Mouse (Mus musculus): ENCODE measurements around the gene Trabd2b.
A peak's percentile ranks its signal among the peaks of the same experiment; 100 is the strongest.

Gene Trabd2b

DNA sequence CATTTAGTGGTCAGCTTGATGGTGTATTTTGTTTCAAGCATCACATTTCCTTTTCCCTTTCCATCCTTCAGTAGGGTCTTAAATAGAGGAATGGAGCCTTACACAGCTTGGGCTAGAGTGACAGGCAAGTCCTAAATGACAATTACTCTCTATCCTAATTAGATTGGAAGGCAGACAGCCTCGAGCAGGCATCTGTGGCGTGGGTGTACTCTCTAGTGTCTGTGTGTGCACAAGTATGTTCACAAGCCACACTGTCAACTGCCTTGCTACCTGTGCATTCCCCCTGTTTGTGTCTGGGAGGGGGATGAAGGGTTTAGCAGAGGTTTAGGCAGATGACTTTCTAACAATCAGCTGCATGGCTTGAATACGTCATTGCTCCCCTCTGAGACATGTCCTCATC lies 6.7 kb upstream of the Trabd2b start:
- DNase-seq (ENCODE audit: low spot score) = no peak

DNA sequence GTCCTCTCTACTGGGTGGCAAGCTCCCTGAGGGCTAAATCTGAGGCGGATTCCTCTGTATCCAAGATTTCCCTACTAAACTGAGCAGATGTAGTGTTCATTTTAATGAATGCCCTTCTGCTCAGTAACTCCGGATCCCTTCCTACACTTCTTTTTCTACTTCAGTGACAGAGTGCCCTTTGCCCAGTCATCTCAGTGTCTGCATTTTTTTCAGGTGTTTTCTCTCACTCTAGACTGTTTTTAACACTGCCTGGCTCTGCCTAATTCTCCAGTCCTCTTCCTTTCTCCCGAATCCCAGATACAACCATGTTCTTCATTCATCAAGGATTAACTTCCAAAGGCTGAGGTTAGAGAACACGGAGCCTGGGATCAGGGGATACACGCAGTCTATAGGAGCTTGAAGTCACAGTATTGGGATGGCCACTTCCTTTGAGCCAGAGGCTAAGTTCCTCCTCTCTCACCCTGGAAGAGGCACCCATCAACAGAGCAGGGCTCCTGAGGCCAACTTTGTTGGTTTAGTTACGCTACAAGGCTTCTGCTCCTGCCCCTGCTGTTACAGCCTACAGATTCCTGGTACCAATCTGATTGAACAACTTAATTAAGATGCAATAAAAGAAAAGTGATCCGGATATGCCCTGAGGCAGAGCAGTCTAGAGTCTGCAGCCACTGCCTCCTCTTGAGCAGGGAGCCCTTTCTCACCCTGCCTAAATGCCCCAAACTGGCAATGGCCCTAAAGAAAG lies 4.4 kb upstream of the Trabd2b start:
- no peak for DNase-seq (ENCODE audit: low spot score)

DNA sequence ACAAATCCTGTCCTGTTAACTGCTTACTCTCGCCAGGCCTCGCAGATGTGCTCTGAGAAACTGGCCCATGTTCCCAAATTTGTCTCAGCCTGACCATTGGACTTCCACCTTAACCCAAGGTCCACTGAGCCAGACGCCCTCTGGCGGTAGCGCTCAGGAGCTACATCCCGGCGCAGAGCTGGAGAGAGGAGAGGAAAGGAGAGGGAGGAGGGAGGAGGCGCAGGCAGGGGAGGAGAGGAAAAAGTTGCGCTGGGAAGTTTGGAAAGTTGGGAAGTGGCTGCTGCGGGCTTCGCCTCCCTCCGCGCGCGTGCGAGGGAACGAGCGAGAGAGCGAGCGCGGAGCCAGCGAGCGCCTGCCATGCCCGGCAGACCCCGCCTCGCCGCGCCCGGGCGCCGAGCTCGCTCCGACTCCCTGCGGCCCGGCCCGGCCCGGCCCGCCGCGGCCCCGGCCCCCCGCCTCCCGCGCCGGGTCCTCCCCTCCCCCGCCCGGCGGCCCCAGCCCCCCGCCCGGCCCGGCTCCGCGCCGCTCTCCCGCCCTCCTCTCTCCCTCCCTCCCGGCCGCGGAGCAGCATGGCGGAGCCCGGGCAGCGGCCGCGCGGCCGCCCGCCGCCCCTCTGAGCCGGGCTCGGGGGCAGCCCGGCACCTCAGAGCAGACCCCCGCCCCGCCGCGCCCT lies 706 bp upstream of the Trabd2b start:
- DNase-seq (ENCODE audit: low spot score) = peak; percentile 92

DNA sequence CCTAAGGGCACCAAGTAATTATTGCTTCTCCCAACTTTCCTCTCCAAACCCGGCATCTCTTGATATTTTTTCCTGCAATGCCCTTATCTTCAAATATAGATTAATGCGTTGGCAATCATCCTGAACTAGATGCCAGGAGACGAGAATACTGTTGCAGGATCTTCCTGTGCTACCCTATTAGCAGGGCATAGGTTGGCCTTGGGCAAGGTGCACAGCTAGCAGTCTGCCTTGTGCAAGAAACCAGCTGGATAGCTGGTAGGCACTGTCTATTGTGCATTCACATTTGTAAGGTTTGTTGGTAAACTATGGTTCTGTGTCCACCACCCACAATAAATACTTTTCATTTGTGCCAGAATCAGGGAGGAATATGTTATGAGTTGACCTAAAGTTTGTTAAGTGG lies 992 bp downstream of the Trabd2b start:
- no peak for DNase-seq (ENCODE audit: low spot score)

DNA sequence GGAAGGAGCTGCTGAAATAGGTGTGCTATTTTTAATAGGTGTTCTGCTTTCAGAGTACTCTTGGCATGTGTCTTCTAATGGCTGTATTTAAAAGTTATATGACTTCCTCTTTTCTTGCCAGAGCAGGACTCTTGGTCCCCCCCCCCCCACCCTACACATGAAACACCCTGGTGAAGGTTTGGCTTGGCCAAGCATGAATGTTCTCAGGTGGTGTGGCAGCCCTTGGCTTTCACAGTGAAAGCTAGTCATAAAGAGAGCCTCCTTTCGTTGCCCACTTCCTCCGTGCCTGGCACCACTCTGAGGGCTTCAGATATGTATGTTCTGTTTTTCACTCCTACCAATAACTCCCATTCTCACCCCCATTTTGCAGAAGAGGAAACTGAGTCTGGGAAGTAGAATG lies 1.8 kb downstream of the Trabd2b start:
- DNase-seq (ENCODE audit: low spot score) = no peak

DNA sequence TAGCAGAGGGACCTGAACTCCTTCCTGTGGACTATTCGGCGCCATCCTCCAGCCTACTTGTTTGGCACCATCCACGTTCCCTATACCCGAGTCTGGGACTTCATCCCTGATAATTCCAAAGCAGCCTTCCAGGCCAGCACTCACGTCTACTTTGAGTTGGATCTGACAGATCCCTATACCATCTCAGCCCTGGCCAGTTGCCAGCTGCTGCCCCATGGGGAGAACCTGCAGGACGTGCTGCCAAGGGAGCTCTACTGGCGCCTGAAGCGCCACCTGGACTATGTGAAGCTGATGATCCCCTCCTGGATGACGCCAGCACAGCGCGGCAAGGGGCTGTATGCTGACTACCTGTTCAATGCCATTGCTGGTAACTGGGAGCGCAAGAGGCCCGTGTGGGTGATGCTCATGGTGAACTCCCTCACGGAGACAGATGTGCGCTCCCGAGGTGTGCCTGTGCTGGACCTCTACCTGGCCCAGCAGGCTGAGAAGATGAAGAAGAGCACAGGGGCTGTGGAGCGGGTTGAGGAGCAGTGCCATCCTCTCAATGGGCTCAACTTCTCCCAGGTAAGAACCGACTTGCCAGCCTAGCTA lies 2.5 kb downstream of the Trabd2b start:
- DNase-seq (ENCODE audit: low spot score) = no peak

DNA sequence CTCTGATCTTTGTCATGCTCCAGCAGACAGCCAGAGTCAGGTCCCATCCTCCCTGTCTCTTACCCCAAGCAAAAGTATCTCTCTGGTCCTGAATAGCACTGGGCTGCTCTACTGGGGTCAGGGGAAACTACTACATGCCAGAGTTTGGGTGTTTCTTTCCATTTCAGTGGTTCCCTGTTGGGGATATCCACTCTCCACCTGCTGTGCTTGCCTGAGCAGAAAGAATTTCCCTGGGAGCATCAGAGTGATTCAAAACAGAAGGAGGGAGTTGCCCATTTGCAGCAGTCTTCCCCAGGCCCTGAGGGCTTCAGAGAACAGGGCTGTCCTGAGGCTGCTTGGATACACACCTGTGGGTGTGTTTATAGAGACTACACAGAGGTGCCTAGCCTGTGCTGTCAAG lies 3.0 kb downstream of the Trabd2b start:
- DNase-seq (ENCODE audit: low spot score) = no peak

DNA sequence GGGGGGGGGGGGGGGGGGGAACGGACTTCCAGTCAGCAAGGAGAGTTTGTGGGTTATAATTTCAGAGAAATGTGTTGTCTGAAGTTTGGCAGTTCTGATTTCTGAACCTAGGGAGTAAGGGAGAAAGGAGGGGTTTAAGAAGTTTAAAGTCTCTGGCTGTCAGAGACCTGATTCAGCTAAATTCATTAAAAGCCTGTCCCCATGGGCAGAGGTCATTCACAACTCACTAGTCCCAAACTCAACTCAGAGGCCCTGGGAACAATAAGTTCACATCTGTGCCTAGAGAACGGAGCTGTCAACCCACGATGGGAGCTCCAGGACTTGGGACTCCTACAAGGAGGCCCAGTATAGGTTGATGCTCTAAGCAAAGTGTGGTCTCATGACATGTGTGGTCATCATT lies 3.5 kb downstream of the Trabd2b start:
- no peak for DNase-seq (ENCODE audit: low spot score)

DNA sequence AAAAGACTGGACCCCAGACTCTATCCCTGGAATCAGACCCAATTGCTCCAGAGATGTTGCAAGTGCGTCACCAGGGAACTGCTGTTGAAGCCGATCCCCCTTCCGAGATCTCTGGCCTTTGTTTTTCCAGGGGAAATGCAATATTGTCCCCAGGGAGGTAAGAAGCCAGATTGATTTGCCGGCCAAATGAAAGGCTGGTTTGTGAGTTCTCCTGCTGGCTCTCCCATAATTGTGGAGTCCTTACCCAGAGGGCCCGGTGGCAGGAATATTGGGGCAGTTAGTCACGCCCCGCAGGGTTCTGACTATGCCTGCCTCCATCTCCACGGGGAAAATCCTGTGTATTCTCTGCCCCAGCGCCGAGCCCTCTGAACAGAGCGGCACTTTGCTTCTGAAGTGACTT lies 3.9 kb downstream of the Trabd2b start:
- no peak for DNase-seq (ENCODE audit: low spot score)

DNA sequence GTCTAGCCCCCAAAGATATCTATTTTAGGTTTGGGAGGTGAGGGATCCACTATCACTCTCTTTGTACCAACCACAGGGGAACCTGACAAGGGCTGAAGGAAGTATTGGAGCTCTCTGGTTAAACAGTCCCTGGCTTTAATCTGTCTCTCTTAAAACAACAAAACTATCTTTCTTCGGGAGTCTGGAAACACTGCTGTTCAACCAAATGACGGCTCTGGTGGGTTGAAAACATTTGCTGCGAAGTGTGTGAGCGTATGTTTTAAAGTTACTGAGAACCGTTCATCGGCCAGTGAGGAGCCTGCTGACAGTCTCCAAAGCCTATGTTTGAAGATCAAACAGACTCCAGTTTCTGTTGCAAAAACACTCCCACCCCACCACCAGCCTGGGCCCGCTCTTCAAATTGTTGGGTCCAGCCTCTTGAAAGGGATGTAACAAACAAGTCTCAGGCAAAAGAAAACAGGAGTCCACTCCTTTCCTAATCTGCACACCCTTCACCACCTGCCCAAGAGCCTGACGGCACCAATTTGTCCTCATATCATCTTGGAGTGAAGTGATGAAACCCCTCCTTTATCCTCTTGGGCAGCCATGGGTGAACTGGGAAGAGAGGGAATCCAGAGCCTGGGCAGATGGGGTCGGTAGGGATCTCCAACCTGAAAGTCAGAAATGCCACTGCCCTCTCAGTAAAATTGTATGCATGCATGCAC lies 4.6 kb downstream of the Trabd2b start:
- DNase-seq (ENCODE audit: low spot score) = no peak

DNA sequence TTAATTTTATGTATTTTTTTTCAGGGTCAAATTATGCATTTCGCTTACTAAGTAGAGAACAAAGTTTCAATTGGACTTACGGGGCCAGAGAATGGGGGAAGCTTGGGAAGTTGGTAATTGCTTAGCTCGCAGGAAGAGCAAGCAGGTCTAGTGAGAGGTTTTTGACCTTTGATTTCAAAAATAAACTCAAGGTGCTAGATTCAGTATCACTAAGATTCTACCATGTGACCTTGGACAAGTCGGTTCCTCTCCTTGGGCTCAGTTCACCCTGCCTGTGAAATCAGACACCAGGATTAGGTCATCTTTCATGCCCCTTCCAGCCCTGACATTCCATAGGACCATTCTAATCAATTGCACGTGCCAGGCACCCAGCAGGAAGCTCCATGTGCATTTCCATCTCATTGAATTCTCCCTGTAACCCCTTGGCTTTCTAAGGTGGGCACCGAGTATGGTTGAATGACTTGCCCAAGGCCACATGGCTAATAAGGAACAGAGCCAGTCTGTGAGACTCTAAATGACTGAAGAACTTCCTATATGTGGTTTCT lies 5.4 kb downstream of the Trabd2b start:
- DNase-seq (ENCODE audit: low spot score) = no peak

DNA sequence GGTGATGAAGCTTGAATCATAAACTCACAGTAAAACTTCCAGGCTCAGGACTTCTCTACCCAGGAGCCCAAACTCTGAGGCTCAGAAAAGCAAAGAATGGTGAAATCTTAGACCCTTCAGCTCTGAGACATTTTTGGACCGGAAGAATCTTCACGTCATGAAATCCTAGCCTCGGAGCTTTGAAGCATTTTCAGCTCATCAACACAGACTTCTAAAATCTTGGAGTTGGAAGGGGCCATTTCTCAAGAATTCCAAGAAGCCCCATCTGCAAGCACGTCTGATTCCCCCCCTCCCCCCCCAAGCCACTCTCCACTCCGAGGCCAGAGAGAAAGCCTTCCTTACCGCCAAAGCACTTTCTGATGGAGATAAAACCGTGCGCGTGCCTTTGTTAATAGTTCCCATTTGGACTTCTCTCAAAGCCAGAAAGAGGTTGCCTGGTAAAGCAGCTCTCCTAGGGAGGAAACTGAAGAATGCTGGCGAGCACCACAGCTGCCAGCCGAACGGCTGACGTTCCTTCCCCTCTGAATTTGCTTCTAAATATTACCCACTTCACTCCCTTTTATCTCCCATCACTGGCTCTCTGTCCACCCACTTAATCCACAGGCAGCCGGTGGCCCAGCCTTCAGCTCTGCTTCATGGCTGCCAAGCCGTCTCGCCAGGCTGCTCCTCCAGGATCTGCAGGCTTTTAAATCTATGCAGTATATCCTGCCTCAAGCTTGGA lies 9.6 kb downstream of the Trabd2b start:
- no peak for DNase-seq (ENCODE audit: low spot score)

DNA sequence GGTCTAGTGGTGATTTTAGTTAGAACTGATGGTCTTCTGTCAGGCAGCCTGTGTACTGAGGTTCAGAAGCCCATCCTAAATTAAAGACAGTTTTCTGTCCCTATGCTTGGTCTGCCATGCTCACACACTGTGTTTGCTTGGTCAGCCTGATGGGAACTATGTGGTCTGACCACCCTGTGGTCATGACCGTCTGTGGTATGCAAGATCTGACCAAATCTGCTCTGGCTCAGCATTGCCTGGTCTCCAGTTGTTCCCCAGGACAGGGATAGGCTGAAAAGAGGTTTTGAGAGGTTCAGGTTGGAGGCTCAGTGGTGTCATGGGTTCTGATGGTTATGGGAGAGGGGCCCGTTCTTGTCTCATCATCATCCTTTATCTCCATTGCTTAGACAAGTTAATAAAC lies 13.6 kb downstream of the Trabd2b start:
- DNase-seq (ENCODE audit: low spot score) = no peak

DNA sequence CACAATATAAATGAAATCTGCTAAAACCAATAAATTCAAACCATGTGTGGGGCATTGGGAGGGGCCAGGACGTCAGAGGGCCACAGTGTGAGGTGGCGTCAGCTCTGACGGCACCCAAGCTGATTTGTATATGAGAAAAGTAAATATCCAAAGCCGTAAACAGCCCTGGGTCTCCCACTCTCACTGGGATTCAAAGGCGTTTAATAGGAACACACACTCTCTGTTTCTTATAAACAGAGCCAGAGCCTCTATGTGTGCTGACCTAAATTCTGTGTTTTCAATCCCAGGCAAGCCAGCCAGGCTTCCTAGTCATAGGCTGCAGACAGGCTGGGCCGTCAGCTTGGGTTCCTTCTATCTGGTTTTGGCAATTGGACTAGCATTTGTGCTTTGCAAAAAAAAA lies 16.6 kb downstream of the Trabd2b start:
- no peak for DNase-seq (ENCODE audit: low spot score)

DNA sequence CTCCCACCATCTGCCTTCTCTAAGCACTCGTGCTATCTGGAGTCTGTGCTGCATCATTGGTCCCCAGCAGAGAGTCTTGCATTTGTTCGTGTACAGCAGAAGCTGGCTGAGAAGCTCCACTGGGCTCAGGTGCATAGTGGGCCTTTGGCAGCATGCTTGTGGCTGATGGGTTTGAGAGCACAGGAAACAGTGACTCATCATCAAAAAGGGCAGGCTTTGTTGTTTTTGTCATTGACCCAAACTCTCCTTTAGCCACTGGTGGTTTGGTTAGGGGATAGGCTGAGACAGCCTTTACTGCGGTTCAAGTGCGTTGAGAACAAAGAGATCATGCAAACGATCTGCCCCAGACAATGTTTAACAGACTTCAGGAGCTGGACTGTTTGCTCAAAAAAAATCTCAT lies 19.3 kb downstream of the Trabd2b start:
- DNase-seq (ENCODE audit: low spot score) = no peak

DNA sequence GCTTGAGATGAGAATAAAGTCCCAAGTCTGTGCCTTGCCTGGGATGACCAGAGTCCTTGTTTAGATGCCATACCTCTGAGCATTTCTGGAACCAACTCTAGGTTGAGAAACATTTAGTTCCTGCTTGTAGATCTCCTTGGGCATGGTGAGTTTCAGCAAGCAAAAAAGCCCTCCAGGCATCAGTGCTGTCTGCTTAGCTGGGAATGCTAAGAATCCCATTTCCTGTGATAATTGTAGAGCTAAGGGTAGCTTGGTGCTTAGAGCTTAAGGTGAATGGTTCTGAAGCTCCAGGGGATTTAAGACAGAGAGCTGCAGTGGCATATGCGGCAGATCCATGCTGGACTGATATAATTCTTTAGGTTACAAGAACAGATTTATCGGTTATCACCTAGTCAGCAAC lies 26.2 kb downstream of the Trabd2b start:
- no peak for DNase-seq (ENCODE audit: low spot score)

DNA sequence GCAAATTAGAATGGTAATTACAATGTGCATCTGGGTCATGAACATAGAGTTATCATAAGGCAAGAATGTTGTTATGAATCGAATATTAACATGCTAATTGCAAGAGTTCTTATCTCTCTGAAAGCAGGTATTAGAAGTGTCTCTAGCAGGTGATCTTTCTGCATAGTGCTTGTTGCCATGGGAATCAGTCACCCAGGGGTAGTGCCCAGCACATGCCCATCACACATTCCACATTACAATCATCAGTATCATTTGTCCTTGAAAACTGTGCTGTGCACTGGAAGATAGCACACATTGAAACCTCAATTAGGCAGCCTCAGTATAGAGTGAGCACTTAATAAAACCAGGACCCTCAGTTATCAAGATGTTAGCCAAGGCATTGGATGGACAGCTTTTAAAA lies 26.9 kb downstream of the Trabd2b start:
- DNase-seq (ENCODE audit: low spot score) = no peak

DNA sequence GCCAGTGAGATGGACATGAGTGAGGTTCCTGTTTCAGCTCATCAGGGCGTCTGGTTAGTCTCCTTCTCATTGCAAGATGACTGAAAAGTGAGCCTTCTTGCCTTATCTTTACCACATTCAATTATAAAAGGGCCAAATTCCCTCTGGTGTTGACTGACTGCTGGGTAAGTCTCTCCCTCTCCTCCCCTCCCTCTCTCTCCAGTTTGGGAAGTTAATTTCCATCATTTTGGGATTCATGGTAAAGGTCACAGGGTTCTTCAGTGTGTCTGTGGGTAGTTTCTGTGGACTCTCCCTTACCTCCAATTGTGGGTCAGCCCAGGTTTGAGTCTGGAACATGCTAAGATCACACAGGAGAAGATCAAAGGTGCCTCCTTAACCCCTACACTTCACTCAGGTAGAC lies 28.2 kb downstream of the Trabd2b start:
- no peak for DNase-seq (ENCODE audit: low spot score)

DNA sequence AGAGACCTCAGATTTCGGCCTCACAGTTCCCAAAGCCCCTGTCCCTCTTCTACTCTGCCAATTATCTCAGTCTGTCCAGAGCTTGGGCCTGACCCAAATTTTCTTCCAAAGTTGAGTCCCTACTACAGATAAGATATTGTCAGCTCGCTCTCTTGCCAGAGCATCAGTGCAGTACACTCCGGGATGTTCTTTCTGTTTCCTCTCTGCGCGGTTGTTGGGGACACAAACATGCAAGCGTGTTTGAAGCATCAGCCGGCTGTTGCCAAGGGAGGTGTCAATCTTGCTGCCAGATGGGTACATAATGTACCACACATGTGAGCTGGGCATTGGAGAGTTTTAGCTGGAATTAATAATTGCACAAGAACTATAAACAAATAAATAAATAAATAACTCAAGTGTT lies 28.9 kb downstream of the Trabd2b start:
- DNase-seq (ENCODE audit: low spot score) = no peak

DNA sequence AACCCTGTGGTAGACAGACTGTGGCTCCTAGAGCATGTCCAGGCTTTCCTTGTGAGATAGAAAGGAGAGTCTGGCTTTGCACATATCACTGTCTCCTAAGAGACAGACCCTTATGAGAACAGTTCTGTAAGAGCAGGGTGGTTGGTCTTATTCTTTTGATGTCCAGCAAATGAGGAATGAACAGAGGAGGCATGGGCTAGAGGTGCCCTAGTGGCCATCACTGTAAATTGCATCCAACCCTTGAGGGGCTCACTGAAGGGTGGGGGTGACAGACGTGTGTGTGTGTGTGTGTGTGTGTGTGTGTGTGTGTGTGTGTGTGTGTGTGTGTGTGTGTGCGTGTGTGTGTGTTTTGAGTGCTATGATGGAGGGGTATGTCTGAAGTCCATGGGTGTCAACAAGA lies 32.2 kb downstream of the Trabd2b start:
- no peak for DNase-seq (ENCODE audit: low spot score)

DNA sequence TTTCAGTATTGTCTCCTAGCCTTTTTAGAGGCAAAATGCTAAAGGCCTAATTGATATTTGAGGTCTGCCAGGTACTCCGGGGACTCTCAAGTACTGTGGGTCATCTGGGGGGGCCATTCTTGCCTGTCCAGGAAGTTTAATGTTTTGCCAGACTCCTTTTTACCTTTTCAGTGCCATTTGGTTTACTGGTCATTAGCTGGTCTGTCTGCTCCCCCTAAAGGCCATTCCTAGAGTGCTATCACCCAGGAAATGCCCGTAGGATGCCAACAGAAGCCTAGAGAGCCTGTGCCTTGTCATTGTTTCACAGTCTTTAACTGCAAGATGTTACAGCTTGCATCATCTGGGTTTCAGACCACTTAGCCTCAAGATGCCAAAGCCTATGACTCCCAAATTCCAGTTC lies 35.7 kb downstream of the Trabd2b start:
- DNase-seq (ENCODE audit: low spot score) = no peak

DNA sequence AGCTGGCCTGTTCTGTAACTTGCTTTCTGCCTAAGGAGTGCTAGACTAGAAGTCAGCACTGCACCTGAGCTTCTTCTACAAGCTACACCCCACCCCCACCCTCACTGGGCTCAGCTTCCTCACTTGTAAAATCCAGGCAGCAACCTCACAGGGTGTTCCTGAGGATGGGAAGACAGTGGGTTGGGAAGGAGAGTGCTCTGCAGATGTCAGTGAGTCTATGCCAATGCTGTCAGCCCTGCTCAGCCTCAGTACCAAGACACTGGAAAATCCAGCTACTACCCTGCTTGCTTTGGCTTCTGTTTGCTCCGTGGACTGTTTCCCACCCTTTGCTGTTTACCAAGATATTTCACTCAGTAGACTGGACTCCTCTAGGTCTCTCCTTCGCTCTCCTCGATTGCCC lies 36.1 kb downstream of the Trabd2b start:
- no peak for DNase-seq (ENCODE audit: low spot score)

All from yolk sac, embryonic 10.5 days (tissue).